Mouse (Mus musculus) thymus, postnatal 25 days (tissue): Measurements from ENCODE around the gene Gm13694.
"Not testable (repeated sequence)": the region's sequence is repeated elsewhere in the genome, so short reads cannot be mapped to it uniquely, and the experiment has no call there.

Experiments
- DNase-seq: peaks from one replicate; pipeline ENCODE4 v3.0.0; 2022

Gene Gm13694

DNA sequence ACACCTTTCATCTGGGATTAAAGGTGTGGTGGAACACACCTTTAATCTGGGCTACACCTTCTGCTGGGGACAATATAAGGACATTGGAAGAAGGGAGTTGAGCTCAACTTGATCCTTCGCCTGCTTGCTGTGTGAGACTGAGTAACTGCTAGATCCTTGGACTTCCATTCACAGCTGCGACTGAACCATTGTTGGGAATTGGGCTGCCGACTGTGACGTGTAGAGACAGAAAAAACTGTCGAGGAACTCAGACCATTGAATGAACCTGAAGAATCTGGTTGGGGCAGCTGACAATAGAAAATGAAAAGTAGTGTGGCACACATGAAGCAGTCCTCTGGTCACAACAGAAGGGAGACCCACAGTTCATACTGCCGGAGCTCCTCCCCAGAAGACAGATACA is at the start of gene Gm13694:
Gene Gm13694 (plus strand): TSS at position 301 of the 400 bp plus-strand sequence.
- not testable (repeated sequence) for DNase-seq

DNA sequence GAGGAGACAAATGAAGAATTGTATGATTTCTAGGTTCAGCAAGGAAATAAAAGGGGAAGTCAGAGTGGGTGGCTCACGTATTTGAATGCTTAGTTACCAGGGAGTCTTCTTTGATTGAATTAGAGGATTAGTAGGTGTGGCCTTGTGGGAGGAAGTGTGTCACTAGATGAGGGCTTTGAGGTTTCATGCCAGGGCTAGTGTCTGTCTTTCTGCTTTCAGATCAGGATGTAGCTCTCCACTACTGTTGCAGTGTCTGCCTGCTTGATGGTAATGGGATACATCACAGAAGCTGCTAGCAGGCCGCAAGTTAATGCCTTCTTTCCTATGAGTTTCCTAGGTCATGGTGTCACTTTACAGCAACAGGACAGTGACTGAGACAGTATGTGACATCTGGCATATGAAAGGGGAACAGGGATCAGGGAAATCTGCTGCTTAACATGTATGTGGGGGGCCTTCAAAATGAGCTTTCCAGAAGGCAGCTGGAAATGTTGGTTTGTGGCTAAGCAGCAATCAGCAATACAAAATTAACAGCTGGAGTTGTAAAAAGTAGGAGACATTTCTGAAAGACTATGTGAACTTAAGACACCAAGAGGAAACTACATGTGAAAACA is 49.1 kb upstream of the Gm13694 start:
- no peak for DNase-seq

DNA sequence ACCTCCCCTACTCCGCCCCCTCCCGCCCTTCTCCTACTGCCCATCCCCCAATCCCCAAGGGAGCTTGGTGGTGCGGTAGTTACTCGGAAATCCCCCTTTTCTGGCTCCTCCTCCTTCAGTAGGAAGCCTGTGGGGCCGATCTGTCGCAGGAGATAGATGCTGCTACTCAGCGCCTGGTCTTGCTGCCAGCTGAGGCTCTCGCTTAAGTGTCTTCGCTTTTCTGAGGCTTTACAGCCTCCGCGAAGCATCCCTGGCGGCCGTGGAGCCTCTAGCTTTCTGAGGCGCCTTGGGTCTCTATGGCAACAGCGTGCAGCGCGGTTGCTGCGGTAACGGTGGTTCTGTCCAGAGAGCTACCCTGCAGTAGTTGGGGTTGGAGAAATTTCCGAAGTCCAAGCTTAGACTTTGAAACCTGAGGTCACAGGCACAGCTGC is 37.8 kb upstream of the Gm13694 start, which contains the start of gene Zswim2:
Gene Zswim2 (minus strand): TSS at position 298 of the 431 bp plus-strand sequence.
- peak; percentile 27 for DNase-seq

DNA sequence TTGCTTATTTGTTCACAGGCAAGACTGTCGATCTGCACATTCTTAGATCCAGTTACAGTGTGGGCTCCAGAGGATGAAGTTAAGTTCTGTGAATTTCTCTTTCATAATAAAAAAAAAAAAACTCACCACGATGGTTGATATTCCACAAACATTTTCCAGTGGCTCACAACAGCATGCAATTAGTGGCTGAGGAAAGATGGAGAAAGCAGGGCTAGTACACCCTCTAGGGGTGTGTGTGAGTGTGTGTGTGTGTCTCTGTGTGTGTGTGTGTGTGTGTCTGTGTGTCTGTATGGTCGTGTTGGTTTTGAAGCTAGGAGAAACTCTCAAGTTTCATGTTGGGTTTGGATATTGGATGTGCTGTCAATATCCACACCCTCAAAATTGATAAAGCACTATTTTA is 37.4 kb upstream of the Gm13694 start:
- DNase-seq: no peak

DNA sequence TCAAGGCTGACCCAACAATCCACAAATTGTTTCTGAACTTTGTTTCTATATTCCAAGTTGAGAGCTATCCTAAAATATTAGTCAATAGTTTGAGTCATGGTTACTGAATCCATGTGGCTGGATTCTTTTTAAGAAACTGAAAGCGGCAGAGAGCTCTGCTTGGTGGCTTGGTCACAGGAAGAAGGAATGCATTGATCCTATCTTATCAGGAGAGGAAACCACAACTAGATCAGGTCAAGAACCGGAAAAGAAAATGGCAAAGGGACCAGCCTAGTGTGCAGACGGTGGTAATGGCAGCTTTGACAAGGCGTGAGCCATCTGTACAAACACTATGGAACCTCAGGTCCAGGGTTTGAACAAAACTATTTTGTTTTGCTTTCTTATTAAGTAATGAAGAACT is 36.9 kb upstream of the Gm13694 start:
- no peak for DNase-seq

DNA sequence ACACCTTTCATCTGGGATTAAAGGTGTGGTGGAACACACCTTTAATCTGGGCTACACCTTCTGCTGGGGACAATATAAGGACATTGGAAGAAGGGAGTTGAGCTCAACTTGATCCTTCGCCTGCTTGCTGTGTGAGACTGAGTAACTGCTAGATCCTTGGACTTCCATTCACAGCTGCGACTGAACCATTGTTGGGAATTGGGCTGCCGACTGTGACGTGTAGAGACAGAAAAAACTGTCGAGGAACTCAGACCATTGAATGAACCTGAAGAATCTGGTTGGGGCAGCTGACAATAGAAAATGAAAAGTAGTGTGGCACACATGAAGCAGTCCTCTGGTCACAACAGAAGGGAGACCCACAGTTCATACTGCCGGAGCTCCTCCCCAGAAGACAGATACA is 23.3 kb upstream of the Gm13694 start, which contains the start of gene Gm13698:
Gene Gm13698 (plus strand): TSS at position 301 of the 400 bp plus-strand sequence.
- not testable (repeated sequence) for DNase-seq

DNA sequence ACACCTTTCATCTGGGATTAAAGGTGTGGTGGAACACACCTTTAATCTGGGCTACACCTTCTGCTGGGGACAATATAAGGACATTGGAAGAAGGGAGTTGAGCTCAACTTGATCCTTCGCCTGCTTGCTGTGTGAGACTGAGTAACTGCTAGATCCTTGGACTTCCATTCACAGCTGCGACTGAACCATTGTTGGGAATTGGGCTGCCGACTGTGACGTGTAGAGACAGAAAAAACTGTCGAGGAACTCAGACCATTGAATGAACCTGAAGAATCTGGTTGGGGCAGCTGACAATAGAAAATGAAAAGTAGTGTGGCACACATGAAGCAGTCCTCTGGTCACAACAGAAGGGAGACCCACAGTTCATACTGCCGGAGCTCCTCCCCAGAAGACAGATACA is 17.5 kb upstream of the Gm13694 start, which contains the start of gene Gm13693:
Gene Gm13693 (plus strand): TSS at position 301 of the 400 bp plus-strand sequence.
- DNase-seq: not testable (repeated sequence)

DNA sequence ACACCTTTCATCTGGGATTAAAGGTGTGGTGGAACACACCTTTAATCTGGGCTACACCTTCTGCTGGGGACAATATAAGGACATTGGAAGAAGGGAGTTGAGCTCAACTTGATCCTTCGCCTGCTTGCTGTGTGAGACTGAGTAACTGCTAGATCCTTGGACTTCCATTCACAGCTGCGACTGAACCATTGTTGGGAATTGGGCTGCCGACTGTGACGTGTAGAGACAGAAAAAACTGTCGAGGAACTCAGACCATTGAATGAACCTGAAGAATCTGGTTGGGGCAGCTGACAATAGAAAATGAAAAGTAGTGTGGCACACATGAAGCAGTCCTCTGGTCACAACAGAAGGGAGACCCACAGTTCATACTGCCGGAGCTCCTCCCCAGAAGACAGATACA is 11.7 kb upstream of the Gm13694 start, which contains the start of gene Gm13695:
Gene Gm13695 (plus strand): TSS at position 301 of the 400 bp plus-strand sequence.
- DNase-seq: not testable (repeated sequence)

DNA sequence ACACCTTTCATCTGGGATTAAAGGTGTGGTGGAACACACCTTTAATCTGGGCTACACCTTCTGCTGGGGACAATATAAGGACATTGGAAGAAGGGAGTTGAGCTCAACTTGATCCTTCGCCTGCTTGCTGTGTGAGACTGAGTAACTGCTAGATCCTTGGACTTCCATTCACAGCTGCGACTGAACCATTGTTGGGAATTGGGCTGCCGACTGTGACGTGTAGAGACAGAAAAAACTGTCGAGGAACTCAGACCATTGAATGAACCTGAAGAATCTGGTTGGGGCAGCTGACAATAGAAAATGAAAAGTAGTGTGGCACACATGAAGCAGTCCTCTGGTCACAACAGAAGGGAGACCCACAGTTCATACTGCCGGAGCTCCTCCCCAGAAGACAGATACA is 5.9 kb upstream of the Gm13694 start, which contains the start of gene Gm13696:
Gene Gm13696 (plus strand): TSS at position 301 of the 400 bp plus-strand sequence.
- DNase-seq: not testable (repeated sequence)

DNA sequence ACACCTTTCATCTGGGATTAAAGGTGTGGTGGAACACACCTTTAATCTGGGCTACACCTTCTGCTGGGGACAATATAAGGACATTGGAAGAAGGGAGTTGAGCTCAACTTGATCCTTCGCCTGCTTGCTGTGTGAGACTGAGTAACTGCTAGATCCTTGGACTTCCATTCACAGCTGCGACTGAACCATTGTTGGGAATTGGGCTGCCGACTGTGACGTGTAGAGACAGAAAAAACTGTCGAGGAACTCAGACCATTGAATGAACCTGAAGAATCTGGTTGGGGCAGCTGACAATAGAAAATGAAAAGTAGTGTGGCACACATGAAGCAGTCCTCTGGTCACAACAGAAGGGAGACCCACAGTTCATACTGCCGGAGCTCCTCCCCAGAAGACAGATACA is 5.7 kb downstream of the Gm13694 start, which contains the start of gene Gm13697:
Gene Gm13697 (plus strand): TSS at position 301 of the 400 bp plus-strand sequence.
- not testable (repeated sequence) for DNase-seq

DNA sequence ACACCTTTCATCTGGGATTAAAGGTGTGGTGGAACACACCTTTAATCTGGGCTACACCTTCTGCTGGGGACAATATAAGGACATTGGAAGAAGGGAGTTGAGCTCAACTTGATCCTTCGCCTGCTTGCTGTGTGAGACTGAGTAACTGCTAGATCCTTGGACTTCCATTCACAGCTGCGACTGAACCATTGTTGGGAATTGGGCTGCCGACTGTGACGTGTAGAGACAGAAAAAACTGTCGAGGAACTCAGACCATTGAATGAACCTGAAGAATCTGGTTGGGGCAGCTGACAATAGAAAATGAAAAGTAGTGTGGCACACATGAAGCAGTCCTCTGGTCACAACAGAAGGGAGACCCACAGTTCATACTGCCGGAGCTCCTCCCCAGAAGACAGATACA is 11.5 kb downstream of the Gm13694 start, which contains the start of gene Gm13691:
Gene Gm13691 (plus strand): TSS at position 301 of the 400 bp plus-strand sequence.
- not testable (repeated sequence) for DNase-seq

DNA sequence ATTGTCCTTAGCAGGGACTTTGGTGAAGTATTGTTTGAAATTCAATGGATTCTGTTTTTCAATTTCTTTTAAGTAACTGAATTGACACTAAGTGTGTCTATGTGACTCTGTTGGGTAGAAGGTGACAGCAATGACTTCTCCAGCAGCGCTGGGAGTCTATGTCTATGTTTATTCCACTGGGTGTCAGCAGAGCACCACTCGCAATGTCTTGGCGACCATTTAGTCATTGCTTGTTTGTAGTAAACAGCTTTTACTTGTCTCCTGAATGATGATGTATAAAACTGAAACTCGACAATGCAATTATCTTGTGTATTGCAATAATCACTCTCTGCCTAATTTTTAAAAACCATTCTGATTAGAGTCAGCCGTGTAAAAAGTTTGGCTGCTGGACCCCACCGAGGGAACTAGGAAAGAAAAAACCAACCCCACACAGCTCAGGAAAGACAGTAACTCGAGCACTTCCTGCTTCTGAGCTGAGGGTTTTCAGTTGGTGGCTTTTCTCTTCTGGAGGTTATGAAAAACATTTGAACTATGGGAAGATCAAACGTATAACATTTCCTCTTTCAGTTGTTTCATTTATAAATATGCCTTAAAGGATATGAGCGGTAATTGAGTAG is 15.0 kb downstream of the Gm13694 start:
- peak; percentile 66 for DNase-seq

DNA sequence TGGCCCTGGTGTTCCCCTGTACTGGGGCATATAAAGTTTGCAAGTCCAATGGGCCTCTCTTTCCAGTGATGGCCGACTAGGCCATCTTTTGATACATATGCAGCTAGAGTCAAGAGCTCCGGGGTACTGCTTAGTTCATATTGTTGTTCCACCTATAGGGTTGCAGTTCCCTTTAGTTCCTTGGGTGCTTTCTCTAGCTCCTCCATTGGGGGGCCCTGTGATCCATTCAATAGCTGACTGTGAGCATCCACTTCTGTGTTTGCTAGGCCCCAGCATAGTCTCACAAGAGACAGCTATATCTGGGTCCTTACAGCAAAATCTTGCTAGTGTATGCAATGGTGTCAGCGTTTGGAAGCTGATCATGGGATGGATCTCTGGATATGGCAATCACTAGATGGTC is 15.8 kb downstream of the Gm13694 start:
- peak; percentile 57 for DNase-seq

DNA sequence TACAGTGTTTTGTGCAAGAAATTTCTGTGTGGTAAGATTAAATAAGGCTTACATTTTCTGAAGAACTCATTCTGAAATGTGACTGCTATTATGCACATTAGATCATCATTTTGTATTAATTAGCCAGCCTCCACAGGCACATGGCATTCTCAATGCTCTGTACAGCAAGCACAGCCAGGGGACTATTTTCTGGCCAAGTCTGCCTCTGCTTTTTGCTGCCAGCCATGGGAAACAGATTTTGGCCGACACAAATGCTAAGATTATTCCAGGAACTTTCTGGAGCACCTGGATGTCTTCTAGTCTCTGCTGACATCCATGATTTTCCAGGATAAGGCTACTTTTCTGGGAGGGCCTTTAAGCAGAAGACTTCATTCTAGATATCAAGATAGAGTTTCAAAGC is 30.2 kb downstream of the Gm13694 start:
- no peak for DNase-seq

DNA sequence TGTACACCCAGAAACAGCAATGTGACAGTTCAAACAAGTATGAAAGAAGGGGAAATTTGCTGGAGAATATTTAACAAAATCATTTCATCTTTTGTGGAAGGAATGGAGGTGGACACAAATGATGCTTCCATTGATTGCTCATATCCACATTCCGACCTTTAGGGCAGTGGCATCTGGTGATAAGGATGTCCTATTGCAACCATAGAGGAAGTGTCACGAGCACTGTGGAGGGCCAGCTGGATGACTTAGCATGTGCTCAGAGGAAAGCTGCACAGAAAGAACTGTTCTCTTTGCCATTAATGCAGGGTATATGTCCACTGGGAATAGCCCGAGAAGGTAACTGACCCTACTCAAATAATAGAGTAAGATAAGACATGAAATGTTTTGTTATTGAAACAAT is 31.1 kb downstream of the Gm13694 start:
- DNase-seq: no peak

DNA sequence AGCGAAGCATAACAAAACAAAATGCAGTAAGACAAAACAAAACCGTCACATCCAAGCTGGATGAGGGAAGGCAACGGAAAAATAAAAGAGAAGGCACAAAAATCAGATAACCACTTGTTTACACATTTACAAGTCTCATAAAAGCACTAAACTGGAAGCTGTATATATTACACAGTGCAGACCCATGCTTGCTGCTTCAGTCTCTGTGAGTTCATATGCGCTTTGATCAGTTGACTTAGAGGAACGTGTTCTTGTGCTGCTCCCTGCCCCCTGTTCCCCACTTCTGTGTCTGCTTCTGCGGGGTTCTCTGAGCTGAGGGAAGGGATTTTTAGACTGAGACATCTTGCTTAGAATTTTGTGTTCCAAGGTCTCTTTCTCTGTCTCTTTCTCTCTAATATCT is 35.8 kb downstream of the Gm13694 start:
- no peak for DNase-seq

DNA sequence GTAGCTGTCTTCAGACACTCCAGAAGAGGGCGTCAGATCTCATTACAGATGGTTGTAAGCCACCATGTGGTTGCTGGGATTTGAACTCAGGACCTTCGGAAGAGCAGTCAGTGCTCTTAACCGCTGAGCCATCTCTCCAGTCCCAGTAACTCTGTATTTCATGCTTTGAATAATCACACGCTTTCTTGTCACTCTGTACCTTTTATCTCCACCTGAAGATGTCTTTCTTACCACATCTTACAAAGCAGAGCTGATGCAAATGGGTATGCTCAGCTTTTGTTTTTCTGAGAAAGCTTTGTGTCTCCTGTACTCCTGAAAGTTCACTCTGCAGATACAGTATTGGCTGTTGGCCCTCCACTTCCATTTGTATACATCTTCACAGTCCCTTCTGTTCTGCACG is 37.6 kb downstream of the Gm13694 start:
- DNase-seq: peak; percentile 38

DNA sequence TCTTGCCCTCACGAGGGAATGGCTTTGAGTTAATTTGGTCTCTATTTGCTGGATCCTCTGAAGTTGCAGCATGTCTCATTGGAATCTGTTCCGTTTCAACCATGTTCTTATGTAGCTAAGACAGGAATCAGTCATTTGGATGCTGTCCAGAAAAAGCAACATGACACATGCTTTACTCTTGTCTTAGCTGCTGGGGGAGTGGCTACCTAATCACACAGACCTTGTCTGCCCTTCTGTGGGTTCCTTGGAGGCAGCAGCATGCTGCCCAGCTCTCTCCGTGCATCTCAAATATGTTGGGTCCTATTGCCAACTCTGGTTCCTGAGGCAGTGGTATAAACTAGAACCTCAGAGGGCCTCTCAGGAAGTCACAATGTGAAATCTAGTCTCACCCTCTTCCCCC is 39.6 kb downstream of the Gm13694 start:
- DNase-seq: no peak

DNA sequence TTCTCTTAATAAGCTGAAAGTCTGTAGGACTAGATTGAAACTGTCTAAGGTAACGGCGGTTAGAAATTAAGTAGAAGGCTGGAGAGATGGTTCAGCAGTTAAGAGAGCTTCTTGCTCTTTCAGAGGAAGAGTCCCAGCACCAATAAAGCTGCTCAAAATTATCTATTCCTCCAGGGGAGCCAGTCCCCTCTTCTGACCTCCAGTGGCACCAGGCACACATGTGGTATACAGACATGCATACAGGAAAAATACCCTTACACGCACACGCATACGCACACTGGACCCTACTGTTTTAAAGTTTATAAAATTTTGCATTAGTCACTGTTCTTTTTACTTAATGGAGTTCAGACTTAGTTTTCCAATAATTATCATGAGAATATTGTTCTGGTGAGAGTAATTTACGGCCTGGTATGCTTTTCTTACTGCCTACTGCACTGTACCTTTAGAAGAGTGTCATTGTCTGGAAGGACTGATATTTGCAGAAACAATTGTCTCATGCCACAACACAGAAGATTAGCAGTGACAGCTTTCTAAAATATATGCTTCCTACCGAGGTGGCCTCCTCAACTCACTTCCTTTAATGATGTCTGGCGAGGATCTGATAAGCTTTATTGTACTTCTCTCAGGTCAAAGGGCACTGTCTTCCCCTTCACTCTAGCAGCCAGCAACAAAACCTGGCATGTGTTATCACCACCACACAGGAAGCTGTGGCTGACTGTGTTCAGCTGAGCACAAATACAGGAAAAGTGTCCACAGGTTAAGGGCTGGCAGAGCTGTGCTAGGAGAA is 41.0 kb downstream of the Gm13694 start:
- DNase-seq: peak; percentile 37

DNA sequence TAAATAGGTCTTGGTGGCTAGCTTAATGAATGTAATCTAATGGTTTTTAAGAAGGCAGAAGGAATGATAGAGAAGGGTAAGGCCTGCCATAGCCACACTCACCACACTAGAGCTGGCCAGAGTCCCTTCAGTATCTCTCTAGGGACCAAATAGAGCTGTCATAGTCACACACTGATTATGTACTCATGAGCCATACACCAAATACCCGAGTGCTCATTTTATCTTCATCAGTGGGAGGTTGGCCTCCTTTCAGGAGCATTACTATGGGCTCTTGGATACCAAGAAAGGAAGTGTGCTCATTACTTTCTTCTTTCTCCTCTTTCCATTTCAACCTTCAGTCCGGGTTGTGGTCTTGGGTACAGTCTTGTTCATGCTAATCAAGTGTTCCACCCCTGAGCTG is 43.2 kb downstream of the Gm13694 start:
- no peak for DNase-seq

DNA sequence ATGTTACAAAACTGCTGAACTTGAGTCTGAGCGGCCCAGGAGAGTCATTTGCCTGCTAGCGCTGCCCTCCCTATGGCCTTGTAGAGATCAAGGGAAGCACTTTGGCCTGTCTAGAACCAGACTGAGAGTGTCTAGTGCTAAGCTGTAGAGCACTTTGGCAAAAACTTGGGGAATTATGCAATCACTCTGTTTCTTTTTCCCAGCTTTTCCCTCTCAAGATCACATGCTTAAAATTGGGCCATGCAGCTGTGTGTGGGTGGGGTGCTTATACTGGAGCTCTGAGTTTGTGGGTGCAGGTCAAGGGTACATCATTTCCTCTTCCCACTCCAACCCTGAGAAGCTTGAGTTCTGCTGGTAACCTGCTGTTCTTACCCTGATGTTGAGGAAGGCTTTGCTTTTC is 44.2 kb downstream of the Gm13694 start:
- peak; percentile 40 for DNase-seq

DNA sequence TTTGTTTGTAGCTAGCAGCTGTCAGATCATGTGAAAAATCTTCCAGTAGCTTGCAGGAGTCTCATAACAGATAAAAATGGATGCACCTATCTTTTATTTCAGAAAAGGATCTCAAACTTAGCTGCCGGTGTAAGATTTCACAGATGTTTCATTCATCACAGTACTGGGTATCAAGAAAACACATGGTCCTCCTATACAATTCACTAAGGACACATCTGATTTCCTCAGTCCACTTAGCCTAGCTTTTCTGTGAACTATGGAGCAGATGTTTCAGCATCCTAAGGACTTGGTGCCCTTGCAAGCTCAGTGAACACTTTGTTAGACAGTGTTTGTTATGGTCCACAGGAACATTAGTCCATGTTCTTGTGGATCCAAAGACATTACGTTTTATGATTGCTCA is 44.6 kb downstream of the Gm13694 start:
- no peak for DNase-seq

DNA sequence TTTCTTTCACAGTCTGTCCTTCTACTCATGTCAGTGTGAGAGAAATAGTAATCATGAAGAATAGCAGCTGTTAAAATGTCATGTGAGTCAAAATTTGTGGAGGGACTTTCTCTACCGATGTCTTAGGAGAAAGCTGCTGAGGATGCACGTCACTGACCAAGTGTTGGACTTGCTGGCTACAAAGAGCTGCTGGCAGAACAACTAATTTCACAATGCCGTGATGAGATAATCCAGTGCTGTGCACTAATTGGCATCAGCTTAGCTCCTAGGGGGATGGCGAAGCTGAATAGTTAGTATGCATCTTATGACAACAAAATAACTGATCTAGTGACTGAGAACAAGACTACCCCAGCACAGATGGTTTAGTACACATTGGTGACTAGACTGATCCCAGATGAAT is 46.5 kb downstream of the Gm13694 start:
- DNase-seq: no peak
